Mouse (Mus musculus): Measurements from ENCODE around the gene Apc2. TPM values are rescaled to one million over a fixed set of nuclear protein-coding genes. Genes with fewer than 3 reads are reported as not detected.

Gene Apc2
- polyA plus RNA-seq, 1 experiment from 2014 or later: 0.96 TPM

DNA sequence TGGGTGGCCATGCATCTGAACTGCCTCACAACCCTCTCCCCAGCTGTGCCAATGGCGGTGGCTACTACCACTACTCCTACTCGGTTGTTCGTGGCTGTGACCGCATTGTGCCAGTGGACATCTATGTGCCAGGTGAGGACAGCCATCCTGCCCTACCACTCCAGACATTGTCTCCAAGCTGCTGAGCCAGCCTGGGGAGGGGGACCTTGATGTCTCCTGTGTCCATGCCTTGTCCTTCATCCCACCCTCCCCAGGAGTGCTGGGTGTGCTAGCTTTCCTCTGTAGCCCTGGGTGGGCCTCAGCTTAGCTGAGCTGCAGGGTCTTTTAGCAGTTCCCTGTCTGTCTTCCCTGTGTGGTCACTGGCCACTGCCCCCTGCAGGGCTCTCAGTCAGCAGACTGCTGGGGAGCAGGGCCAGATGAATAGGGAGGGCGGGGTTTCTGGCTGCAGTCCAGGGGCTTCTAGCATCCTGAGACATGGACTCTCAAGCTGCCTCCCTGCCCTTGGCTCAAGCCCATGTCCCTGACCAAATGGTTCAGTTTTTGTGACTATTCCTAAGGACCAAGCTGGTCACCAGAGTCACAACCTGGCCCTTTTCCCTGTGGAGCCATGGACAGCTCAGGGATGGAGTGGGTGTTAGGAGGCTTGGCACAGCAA is 39.8 kb upstream of the Apc2 start:
- Histone ChIP-seq H3K4me2 (no peak overlapping the region), H3K9me3 (replicated peaks) (no peaks in the 10 kb centered on the region), H3K27ac (no peak overlapping the region), H3K9ac (no peak overlapping the region), H3K36me3 (peaks cover 62% of the 10 kb centered on the region), H3K4me3 (no peak overlapping the region), H3K27me3 (no peaks in the 10 kb centered on the region), H3K4me1 (replicated peaks) (peaks cover 52% of the 10 kb centered on the region)
- ATAC-seq (replicated peaks; ENCODE audit: insufficient number of reproducible peaks, insufficient read depth, low FRiP score, low read depth): no peak
- WGBS: 87% methylated on average over 5 of the region's 5 CpGs

DNA sequence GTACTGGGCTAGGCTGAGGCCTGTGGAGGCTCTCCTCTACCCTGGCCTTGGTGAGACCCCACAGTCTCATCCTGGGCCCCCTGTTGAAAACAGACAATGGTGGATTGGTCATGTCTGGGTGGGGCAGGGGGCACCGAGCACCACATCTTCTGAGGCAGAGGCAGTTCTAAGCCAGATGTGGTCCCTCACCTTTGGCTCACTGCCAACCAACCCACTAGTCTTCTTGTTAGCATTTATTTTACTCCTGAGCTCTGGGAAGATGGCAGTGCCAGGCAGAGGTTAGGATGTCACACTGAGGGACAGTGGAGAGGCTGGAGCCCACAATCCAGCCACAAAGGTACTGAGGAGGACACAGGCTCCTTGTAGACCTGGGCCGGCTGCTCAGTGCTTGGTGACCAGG is 37.8 kb upstream of the Apc2 start:
- Histone ChIP-seq H3K27ac (no peak overlapping the region), H3K4me2 (no peak overlapping the region), H3K4me1 (replicated peaks) (peaks cover 49% of the 10 kb centered on the region), H3K9me3 (replicated peaks) (no peaks in the 10 kb centered on the region), H3K36me3 (peaks cover 58% of the 10 kb centered on the region), H3K4me3 (no peak overlapping the region), H3K9ac (no peak overlapping the region), H3K27me3 (no peaks in the 10 kb centered on the region)
- 79% methylated on average over 2 of the region's 2 CpGs for WGBS
- ATAC-seq (replicated peaks; ENCODE audit: insufficient number of reproducible peaks, insufficient read depth, low FRiP score, low read depth): no peak

DNA sequence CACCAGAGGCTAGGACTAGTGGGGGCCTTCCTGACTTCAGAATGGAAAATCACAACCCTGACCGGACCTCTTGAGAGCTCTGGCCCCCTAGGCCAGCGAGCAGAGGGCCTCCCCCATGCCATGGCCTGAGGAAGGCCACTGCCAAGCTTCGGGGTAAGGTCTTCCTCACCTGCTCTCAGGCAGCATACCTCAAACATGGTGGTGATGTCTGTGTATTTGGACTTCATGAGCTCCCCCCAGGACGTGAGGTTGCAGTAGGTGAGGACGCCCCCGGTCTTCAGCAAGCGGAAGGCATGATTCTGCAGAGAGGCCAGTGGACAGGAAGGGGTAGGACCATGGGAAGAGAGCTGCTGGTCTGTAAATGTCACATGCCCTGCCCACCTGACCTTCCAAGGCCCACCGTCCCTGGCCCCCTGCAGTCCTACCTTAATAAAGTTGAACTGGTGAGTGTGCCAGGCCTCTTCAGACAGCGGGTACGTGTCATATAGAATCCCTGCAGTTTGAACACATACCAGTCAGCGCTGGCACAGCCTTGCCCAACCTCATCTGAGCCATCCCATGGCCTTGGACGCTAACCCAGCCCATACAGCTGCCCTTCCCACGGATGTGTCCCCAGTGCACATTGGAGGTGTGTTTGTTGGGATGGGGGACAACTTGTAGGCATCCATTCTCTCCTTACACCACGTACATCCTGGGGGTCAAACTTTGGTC is 36.9 kb upstream of the Apc2 start:
- 89% methylated on average over 14 of the region's 14 CpGs for WGBS
- H3K27me3 ChIP-seq: no peaks in the 10 kb centered on the region
- no peaks in the 10 kb centered on the region for H3K9me3 ChIP-seq (replicated peaks)
- peak overlapping the region; percentile 72; the same call in 1 of the 2 replicates for H3K4me3 ChIP-seq
- ATAC-seq (replicated peaks; ENCODE audit: insufficient number of reproducible peaks, insufficient read depth, low FRiP score, low read depth): no peak
- H3K27ac ChIP-seq: peak overlapping the region; percentile 99
- H3K4me2 ChIP-seq: peak overlapping the region; percentile 99; the same call in 1 of the 2 replicates
- H3K36me3 ChIP-seq: peaks cover 51% of the 10 kb centered on the region
- peaks cover 48% of the 10 kb centered on the region for H3K4me1 ChIP-seq (replicated peaks)
- H3K9ac ChIP-seq: no peak overlapping the region; the same call in 1 of the 2 replicates

DNA sequence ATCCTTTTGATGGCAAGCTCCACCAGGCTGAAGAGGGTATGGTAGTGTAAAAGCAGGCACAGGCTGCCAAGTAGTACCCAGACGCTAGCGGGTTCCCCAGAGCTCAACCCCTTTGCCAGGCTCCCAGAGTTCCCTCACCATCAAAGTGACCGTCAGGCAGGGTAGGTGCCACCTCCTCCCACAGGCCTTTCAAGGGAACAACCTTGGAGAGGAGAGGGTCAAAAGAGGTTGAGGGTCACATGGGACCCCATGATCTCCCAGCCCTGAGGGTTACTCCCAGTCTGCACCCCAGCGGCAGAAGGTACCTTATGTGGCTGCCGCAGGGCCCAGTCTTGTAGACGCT is 36.3 kb upstream of the Apc2 start:
- Histone ChIP-seq H3K9me3 (replicated peaks) (no peaks in the 10 kb centered on the region), H3K27me3 (no peaks in the 10 kb centered on the region), H3K4me1 (replicated peaks) (peaks cover 50% of the 10 kb centered on the region), H3K4me2 (peak overlapping the region; percentile 99), H3K4me3 (peak overlapping the region; percentile 72), H3K9ac (peak overlapping the region; percentile 77), H3K36me3 (peaks cover 46% of the 10 kb centered on the region), H3K27ac (peak overlapping the region; percentile 99)
- WGBS: 72% methylated on average over 6 of the region's 6 CpGs
- no peak for ATAC-seq (replicated peaks; ENCODE audit: insufficient number of reproducible peaks, insufficient read depth, low FRiP score, low read depth)

DNA sequence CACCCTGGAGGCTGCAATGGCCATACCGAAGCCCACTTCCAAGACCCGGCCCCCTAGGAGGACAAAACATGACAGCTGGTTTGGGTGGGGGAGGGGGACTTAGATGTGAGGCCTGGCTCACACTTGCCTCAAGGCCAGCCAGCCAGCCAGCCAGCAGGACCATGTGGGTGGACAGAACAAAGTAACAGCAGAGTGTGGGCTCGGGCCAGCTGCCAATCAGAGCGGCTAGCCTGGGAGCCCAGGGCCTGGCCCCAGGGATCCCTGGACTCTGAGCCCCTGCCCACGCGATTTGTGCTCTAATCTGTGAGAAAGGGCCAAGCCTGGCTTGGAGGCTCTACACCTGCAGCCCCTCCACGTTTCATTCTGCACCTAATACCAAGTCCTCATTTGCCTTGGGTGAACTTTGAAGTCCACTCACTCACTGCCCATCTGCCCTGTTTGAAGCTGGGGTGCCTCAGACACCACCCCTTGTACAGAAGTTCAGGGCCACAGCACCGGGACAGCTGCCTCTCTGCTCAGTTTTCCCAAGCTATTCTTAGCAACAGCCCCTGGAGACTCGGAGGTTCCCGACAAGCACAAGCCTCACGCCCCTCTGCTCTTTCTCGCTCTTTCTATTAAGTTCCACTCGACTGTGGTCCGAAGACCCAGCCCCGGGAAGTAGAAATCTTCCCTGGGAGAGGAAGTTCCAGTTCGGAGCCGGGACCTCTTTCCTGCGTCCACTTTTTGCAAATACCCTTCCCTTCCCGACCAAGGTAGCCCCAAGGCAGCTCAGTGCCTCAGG is 35.7 kb upstream of the Apc2 start:
- Histone ChIP-seq H3K27ac (peak overlapping the region; percentile 99), H3K36me3 (peaks cover 40% of the 10 kb centered on the region), H3K4me1 (replicated peaks) (peaks cover 50% of the 10 kb centered on the region), H3K27me3 (no peaks in the 10 kb centered on the region), H3K9ac (peak overlapping the region; percentile 77), H3K9me3 (replicated peaks) (no peaks in the 10 kb centered on the region), H3K4me3 (peak overlapping the region; percentile 72), H3K4me2 (peak overlapping the region; percentile 99)
- WGBS: 4% methylated on average over 19 of the region's 19 CpGs
- ATAC-seq (replicated peaks; ENCODE audit: insufficient number of reproducible peaks, insufficient read depth, low FRiP score, low read depth): no peak

DNA sequence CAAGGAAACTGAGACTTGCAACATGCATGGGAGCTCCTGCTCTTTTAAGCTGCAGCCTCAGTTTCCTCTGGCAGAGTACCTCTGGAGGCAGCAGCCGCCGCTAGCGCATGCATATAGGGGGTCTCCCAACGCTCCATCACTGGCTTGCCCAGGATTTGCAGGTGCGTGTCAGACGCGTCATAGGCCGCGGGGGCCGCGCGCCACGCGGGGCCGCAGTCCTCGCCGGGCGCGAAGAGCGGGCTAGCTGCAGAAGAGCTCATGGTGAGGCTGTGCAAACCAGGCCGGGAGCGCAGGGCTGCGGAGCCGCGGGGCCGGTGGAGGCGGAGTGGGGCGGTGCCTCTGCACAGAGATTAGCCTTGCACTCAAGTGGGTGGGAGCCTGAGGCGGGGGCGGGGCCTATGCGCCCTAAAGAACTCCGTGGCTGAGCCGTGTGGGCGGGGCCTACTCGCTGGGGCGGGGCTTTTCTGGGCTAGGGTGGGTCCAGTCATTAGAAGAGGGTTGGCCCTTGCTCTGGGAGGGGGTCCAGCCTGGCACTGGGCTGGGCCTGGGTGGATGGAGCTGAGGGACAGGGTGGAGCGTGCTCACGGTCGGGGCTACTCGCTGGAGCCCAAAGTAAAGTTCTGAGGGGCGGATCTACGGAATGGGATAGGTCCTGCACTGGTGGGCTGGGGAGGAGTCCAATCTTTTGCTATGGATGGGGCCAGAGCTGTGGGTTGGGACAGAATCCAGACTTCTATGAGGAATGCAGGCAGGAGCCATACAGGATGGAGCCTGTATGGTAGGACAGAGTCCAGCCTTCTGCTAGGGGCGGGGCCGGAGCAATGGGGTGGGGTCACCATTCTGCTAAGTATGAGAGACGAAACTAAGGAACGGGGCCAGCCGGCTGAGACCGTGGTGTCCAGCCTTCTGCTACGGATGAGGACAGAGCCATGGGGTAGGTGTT is 34.9 kb upstream of the Apc2 start, which contains the start of the genes Gamt and Dazap1:
Gamt (minus strand) TSS at position 371 of the 943 bp plus-strand sequence.
Dazap1 (plus strand) TSS at position 845 of the 943 bp plus-strand sequence.
- peak within 1 kb of the TSS; percentile 77 for H3K9ac ChIP-seq
- ATAC-seq (replicated peaks; ENCODE audit: insufficient number of reproducible peaks, insufficient read depth, low FRiP score, low read depth): peak; percentile 88
- H3K4me2 ChIP-seq: peak within 1 kb of the TSS; percentile 99
- under 1% methylated on average over 49 of the region's 49 CpGs for WGBS
- peaks cover 31% of the 10 kb centered on the region for H3K36me3 ChIP-seq
- no peaks in the 10 kb centered on the region for H3K9me3 ChIP-seq (replicated peaks)
- peak within 1 kb of the TSS; percentile 72 for H3K4me3 ChIP-seq
- peaks cover 50% of the 10 kb centered on the region for H3K4me1 ChIP-seq (replicated peaks)
- no peaks in the 10 kb centered on the region for H3K27me3 ChIP-seq
- H3K27ac ChIP-seq: peak within 1 kb of the TSS; percentile 99

DNA sequence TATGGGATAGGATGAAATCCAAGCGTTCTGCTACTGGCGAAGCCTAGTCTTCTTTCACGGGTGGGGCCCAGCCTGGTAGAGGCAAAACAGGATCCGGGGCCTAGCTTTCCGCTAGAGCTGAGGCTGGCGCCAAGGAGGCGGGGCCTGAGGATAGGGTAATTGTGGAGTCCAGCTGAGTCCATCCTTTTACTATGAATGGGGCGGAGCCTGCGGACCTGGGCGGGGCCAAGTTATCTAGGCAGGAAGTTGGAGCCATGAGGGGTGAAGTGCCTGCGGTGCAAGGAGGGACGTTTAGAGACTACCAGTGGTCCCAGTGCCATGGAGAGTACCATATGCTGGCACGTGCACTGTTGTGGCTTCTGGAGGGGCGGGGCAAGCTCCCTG is 34.2 kb upstream of the Apc2 start:
- Histone ChIP-seq H3K36me3 (peaks cover 24% of the 10 kb centered on the region), H3K4me2 (peak overlapping the region; percentile 99), H3K4me1 (replicated peaks) (peaks cover 54% of the 10 kb centered on the region), H3K9me3 (replicated peaks) (no peaks in the 10 kb centered on the region), H3K27ac (peak overlapping the region; percentile 99), H3K4me3 (peak overlapping the region; percentile 72), H3K9ac (peak overlapping the region; percentile 77), H3K27me3 (no peaks in the 10 kb centered on the region)
- under 1% methylated on average over 14 of the region's 14 CpGs for WGBS
- ATAC-seq (replicated peaks; ENCODE audit: insufficient number of reproducible peaks, insufficient read depth, low FRiP score, low read depth): peak; percentile 63

DNA sequence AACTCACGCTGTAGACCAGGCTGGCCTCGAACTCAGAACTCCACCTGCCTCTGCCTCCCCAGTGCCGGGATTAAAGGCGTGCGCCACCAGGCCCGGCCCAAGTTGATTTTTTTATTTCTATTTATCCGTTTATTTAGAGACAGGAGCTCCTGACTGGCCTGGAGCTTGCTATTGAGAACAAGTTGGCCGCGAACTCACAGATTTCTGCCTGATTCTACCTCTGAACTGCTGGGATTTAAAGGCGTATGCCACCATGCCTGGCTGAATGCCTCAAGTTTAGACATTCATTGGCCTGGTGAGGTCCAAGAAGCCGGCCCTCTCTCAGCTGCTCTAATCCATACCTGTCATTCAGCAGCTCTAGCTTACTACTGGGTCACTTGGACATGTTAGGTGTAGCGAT is 33.6 kb upstream of the Apc2 start:
- H3K9me3 ChIP-seq (replicated peaks): no peaks in the 10 kb centered on the region
- H3K4me2 ChIP-seq: peak overlapping the region; percentile 99
- H3K9ac ChIP-seq: peak overlapping the region; percentile 37; the same call in 1 of the 2 replicates
- ATAC-seq (replicated peaks; ENCODE audit: insufficient number of reproducible peaks, insufficient read depth, low FRiP score, low read depth): no peak
- H3K4me1 ChIP-seq (replicated peaks): peaks cover 60% of the 10 kb centered on the region
- peak overlapping the region; percentile 99 for H3K27ac ChIP-seq
- H3K36me3 ChIP-seq: peaks cover 19% of the 10 kb centered on the region
- peak overlapping the region; percentile 72 for H3K4me3 ChIP-seq
- 70% methylated on average over 12 of the region's 12 CpGs for WGBS
- H3K27me3 ChIP-seq: no peaks in the 10 kb centered on the region

DNA sequence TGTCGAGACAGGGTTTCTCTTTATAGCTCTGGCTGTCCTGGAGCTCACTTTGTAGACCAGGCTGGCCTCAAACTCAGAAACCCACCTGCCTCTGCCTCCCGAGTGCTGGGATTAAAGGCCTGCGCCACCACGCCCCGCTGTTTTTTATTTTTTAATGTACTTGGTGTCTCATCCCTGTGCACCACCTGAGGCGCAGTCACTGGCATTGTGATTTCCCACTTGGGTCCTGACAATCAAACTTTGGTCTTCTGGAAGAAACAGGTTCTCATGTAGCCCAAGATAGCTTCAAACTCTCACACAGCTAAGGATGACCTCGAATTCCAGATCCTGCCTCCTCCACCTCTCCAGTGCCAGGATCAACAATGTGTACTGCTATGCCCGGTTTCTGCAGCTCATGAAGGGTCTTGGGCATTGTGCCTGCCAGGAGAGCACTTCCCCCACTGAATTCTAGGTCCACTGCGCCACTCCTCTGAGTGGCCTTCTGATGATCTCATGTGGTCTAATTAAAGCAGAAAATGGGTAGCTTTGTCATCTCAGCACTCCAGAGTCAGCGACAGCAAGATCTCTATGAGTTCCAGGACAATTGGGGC is 32.9 kb upstream of the Apc2 start:
- Histone ChIP-seq H3K4me3 (no peak overlapping the region), H3K36me3 (peaks cover 18% of the 10 kb centered on the region), H3K9me3 (replicated peaks) (no peaks in the 10 kb centered on the region), H3K4me2 (no peak overlapping the region), H3K9ac (no peak overlapping the region), H3K4me1 (replicated peaks) (peaks cover 67% of the 10 kb centered on the region), H3K27me3 (no peaks in the 10 kb centered on the region), H3K27ac (0 out of 2 replicates have a peak overlapping the region, but pooled peaks have one; percentile 99)
- 87% methylated on average over 10 of the region's 10 CpGs for WGBS
- no peak for ATAC-seq (replicated peaks; ENCODE audit: insufficient number of reproducible peaks, insufficient read depth, low FRiP score, low read depth)

Data from heart, embryonic 15.5 days (tissue).